Mouse (Mus musculus): ENCODE measurements at regions not wholly inside any gene's neighbourhood (a gene's known extent, or its start where the extent isn't known, plus 50 kb on each side); places are given as distances from the start of the nearest gene placed in this dataset.

DNA sequence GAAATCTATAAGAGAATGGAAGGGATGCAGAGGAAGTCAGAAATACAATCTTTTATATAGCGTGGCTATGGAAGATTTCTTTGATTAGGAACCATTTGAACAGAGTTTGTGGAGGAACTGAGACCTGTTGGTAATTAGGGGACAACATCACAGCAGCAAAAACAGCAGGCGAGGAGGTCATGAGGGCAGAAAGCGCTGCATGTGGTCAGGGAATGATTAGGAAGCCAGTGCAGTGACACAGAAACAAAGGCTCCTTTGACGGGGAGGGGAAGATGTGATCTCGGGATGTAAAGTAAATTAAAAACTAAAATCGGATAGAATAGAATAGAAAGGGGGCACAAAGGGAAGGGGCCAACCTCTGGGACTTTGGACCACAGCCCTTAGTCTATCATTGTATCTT lies 199.6 kb upstream of the Noct start:
- Histone ChIP-seq H3K27ac (replicated peaks; ENCODE audit: low read depth, low read length) (no peak overlapping the region), H3K4me3 (ENCODE audit: low read depth, low read length) (no peak overlapping the region), H3K9ac (ENCODE audit: low read depth, low read length) (no peak overlapping the region), H3K27me3 (replicated peaks; ENCODE audit: control insufficient read depth, insufficient read depth, low read length) (no peaks in the 10 kb centered on the region), H3K9me3 (ENCODE audit: control insufficient read depth, low read length) (no peaks in the 10 kb centered on the region), H3K36me3 (ENCODE audit: control insufficient read depth, insufficient read depth, low read length) (no peaks in the 10 kb centered on the region), H3K4me2 (ENCODE audit: low read depth, low read length) (no peak overlapping the region), H3K4me1 (ENCODE audit: control insufficient read depth, insufficient read depth, low read length) (no peaks in the 10 kb centered on the region)
- ATAC-seq (ENCODE audit: low read depth) (no peak), DNase-seq (ENCODE audit: low spot score) (no peak)
- 27% methylated on average over 6 of the region's 6 CpGs for WGBS

DNA sequence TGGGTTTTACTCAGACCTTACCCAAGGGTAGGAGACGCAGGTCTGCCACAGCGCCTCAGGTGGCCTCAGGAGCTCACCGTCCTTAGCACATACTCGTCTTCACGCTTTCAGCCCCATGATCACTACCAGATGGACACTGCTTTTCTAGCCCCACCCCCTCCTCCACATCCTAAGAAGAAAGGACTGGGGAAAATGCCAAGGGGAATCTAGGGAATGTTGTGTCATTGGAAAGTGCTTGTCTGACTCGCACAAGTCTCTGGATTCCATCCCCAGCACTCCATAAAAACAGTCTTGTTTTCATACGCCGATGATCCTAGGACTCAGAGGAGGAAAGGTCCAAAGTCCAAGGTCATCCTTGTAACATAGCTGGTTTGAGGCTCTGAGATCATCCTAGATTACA lies 192.4 kb upstream of the Noct start:
- no peaks in the 10 kb centered on the region for H3K27me3 ChIP-seq (replicated peaks; ENCODE audit: control insufficient read depth, insufficient read depth, low read length)

DNA sequence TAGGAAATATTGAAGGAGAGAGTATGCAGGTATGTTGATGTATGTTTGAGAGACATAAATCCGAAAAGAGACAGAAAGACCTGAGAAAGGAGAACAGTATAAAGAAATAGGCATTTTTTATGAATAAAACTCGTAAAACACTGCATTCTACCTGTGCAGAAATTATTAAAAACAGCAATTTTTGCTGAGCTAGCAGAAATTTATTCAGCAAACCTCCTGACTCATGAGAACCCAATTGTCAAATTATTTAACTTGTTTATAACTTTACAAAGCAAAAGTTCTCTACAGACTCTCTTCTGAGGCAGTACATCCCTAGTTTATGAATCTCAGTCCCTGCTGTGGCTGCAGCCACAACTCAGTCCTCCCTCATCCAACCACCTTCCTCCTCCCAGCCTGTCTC lies 191.0 kb upstream of the Noct start:
- ATAC-seq (ENCODE audit: low read depth) (no peak), DNase-seq (ENCODE audit: low spot score) (no peak)
- WGBS, result 82% methylated on average over 2 of the region's 2 CpGs

More for the DNA sequence above, 192.4 kb upstream of the Noct start:
- Histone ChIP-seq H3K36me3 (ENCODE audit: control insufficient read depth, insufficient read depth, low read length) (no peaks in the 10 kb centered on the region), H3K9ac (ENCODE audit: low read depth, low read length) (no peak overlapping the region), H3K4me2 (ENCODE audit: low read depth, low read length) (no peak overlapping the region), H3K9me3 (ENCODE audit: control insufficient read depth, low read length) (no peaks in the 10 kb centered on the region), H3K4me1 (ENCODE audit: control insufficient read depth, insufficient read depth, low read length) (no peaks in the 10 kb centered on the region), H3K4me3 (ENCODE audit: low read depth, low read length) (no peak overlapping the region), H3K27ac (replicated peaks; ENCODE audit: low read depth, low read length) (no peak overlapping the region)
- DNase-seq (ENCODE audit: low spot score) (peak; percentile 80), ATAC-seq (ENCODE audit: low read depth) (peak; percentile 41; the same call in 1 of the 2 replicates)
- 38% methylated on average over 8 of the region's 8 CpGs for WGBS

DNA sequence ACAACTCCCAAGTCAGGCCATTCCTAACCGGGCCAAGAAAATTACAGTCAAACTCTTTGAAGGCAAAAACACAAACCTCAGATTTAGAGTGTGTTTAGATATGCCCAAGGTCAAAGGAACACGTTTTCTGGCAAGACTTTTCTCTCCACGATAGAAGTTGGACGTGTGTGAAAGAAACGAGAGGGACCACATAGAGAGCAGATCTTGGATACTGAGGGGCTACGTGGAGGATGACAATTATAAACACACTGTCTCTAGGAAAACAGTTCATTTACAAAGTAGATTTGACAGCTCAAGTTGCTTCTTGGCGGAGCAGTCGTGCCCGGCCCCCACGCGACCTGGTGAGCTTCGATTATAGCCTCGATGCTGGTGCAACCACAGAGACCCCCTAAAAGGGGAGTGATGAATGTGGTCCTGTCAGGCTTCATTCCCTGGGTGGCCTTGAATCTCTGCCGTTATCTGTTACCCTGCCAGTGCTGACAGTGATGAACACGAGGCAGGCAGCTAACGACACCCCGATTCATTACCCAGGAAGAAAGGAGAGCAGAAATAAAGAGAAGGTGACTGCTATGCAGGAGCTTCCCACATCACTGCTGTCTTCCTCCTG lies 187.4 kb upstream of the Noct start:
- Histone ChIP-seq H3K4me2 (ENCODE audit: low read depth, low read length) (no peak overlapping the region), H3K9ac (ENCODE audit: low read depth, low read length) (no peak overlapping the region), H3K9me3 (ENCODE audit: control insufficient read depth, low read length) (no peaks in the 10 kb centered on the region), H3K27ac (replicated peaks; ENCODE audit: low read depth, low read length) (no peak overlapping the region), H3K36me3 (ENCODE audit: control insufficient read depth, insufficient read depth, low read length) (no peaks in the 10 kb centered on the region), H3K27me3 (replicated peaks; ENCODE audit: control insufficient read depth, insufficient read depth, low read length) (no peaks in the 10 kb centered on the region), H3K4me3 (ENCODE audit: low read depth, low read length) (no peak overlapping the region), H3K4me1 (ENCODE audit: control insufficient read depth, insufficient read depth, low read length) (no peaks in the 10 kb centered on the region)
- ATAC-seq (ENCODE audit: low read depth) (no peak), DNase-seq (ENCODE audit: low spot score) (no peak)
- 63% methylated on average over 17 of the region's 17 CpGs for WGBS

More for the DNA sequence above, 191.0 kb upstream of the Noct start:
- no peak overlapping the region for H3K4me2 ChIP-seq (ENCODE audit: low read depth, low read length)
- no peaks in the 10 kb centered on the region for H3K27me3 ChIP-seq (replicated peaks; ENCODE audit: control insufficient read depth, insufficient read depth, low read length)
- no peak overlapping the region for H3K4me3 ChIP-seq (ENCODE audit: low read depth, low read length)
- H3K27ac ChIP-seq (replicated peaks; ENCODE audit: low read depth, low read length), result no peak overlapping the region
- no peaks in the 10 kb centered on the region for H3K36me3 ChIP-seq (ENCODE audit: control insufficient read depth, insufficient read depth, low read length)
- H3K9ac ChIP-seq (ENCODE audit: low read depth, low read length), result no peak overlapping the region
- no peaks in the 10 kb centered on the region for H3K9me3 ChIP-seq (ENCODE audit: control insufficient read depth, low read length)
- no peaks in the 10 kb centered on the region for H3K4me1 ChIP-seq (ENCODE audit: control insufficient read depth, insufficient read depth, low read length)

DNA sequence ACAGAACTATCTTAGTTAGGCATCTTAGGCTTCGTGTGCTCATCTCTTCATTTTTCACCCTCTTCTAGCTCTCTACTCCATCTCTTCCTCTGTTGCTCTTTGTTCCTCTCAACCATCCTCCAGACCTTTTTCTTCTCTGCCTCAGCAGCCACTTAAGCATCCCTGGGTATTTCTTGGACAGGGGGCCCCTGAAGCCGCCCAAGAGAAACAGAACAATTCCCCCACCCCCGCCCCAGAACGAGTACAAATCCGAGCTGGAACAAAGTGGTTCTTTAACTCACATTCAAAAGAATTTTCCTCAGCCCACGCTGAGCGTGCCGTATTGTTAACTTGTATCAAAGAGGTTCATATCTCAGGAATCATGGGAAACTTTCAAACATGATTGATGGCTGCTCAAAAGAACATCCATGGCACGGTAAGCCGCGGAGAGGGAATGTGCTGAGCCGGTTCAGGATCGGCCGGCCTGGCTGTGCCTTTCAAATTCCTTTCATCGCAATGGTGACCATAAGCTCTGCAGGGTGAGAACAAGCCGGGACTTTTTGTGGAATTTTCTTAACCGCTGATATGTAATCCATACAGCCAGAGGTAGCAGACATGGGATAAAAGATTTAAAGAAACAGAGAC lies 181.9 kb upstream of the Noct start:
- no peaks in the 10 kb centered on the region for H3K27me3 ChIP-seq (replicated peaks; ENCODE audit: control insufficient read depth, insufficient read depth, low read length)
- peak overlapping the region; percentile 46; the same call in 1 of the 2 replicates for H3K27ac ChIP-seq (replicated peaks; ENCODE audit: low read depth, low read length)
- 43% methylated on average over 17 of the region's 17 CpGs for WGBS
- H3K4me1 ChIP-seq (ENCODE audit: control insufficient read depth, insufficient read depth, low read length), result 0 out of 2 replicates have a peak, but pooled peaks cover 4% of the 10 kb centered on the region
- ATAC-seq (ENCODE audit: low read depth) (0 out of 2 replicates have a peak, but pooled peaks have one; percentile 47), DNase-seq (ENCODE audit: low spot score) (peak; percentile 55)
- H3K36me3 ChIP-seq (ENCODE audit: control insufficient read depth, insufficient read depth, low read length), result no peaks in the 10 kb centered on the region
- no peaks in the 10 kb centered on the region for H3K9me3 ChIP-seq (ENCODE audit: control insufficient read depth, low read length)
- peak overlapping the region; percentile 27 for H3K4me2 ChIP-seq (ENCODE audit: low read depth, low read length)
- H3K9ac ChIP-seq (ENCODE audit: low read depth, low read length), result no peak overlapping the region
- no peak overlapping the region for H3K4me3 ChIP-seq (ENCODE audit: low read depth, low read length)

DNA sequence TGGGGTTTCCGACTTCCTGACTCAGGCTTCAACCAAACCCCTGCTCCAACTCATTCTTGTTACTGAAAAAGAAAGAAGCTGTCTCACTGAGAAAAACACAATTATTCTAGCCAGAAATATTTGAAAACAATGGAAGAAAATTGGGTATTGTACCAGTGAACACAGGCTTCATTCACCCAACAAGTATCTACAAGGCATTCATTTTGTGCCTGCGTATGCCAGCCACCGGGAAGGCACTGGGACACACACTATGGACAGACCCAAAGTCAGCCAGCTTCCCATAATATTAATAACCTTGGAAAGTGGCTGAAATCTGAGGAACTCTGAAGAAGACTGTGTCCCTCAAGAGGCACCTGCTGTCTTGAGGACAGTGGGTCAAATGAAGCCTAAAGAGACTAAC lies 175.5 kb upstream of the Noct start:
- no peak overlapping the region for H3K4me3 ChIP-seq (ENCODE audit: low read depth, low read length)
- DNase-seq (ENCODE audit: low spot score) (no peak), ATAC-seq (ENCODE audit: low read depth) (no peak)
- no peaks in the 10 kb centered on the region for H3K4me1 ChIP-seq (ENCODE audit: control insufficient read depth, insufficient read depth, low read length)
- peaks cover 9% of the 10 kb centered on the region for H3K9me3 ChIP-seq (ENCODE audit: control insufficient read depth, low read length)
- no peak overlapping the region for H3K9ac ChIP-seq (ENCODE audit: low read depth, low read length)
- no peak overlapping the region for H3K27ac ChIP-seq (replicated peaks; ENCODE audit: low read depth, low read length)
- no peaks in the 10 kb centered on the region for H3K27me3 ChIP-seq (replicated peaks; ENCODE audit: control insufficient read depth, insufficient read depth, low read length)
- no peak overlapping the region for H3K4me2 ChIP-seq (ENCODE audit: low read depth, low read length)
- 95% methylated on average over 3 of the region's 3 CpGs for WGBS
- H3K36me3 ChIP-seq (ENCODE audit: control insufficient read depth, insufficient read depth, low read length), result no peaks in the 10 kb centered on the region

DNA sequence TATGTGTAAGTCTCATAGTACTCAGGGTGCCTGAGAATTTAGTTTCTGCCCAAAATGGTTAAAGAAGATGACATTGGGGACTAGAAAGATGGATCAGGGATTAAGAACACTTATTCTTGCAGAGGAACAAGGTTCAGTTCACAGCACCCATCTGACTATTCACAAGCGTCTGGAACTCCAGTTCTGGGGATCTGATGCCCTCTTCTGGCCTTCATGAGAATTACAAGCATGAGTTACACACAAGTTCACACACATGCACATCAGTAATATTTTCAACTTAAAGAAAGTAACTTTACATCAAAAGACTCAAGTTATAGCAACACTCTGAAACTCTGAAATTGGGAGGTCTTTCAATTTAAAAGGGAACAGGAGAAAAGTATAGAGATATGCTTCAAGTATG lies 174.1 kb upstream of the Noct start:
- Histone ChIP-seq H3K9ac (ENCODE audit: low read depth, low read length) (no peak overlapping the region), H3K9me3 (ENCODE audit: control insufficient read depth, low read length) (peaks cover 9% of the 10 kb centered on the region), H3K4me3 (ENCODE audit: low read depth, low read length) (no peak overlapping the region), H3K4me2 (ENCODE audit: low read depth, low read length) (no peak overlapping the region), H3K4me1 (ENCODE audit: control insufficient read depth, insufficient read depth, low read length) (no peaks in the 10 kb centered on the region), H3K27ac (replicated peaks; ENCODE audit: low read depth, low read length) (no peak overlapping the region), H3K27me3 (replicated peaks; ENCODE audit: control insufficient read depth, insufficient read depth, low read length) (no peaks in the 10 kb centered on the region), H3K36me3 (ENCODE audit: control insufficient read depth, insufficient read depth, low read length) (no peaks in the 10 kb centered on the region)
- 79% methylated on average over 1 of the region's 1 CpGs for WGBS
- DNase-seq (ENCODE audit: low spot score) (no peak), ATAC-seq (ENCODE audit: low read depth) (no peak)

DNA sequence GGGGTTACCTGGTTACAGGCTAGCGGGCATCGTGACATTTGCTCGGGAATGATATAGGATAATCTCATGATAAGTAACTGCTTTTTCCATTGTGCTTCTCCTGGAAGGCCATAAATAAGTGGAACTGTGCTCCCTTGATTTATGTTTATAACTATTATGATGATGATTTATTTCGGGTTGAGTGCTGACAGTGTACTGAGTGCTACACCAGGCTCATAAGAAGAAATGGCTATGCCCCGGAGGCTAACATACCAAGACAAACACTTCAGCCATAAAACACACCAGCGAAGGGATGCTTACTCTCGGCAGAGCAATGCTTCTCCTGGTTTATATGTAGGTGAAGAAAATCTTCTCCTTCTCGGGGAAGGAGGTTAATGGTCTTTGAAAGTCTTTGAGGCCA lies 169.2 kb upstream of the Noct start:
- Histone ChIP-seq H3K36me3 (ENCODE audit: control insufficient read depth, insufficient read depth, low read length) (no peaks in the 10 kb centered on the region), H3K4me2 (ENCODE audit: low read depth, low read length) (no peak overlapping the region), H3K9ac (ENCODE audit: low read depth, low read length) (no peak overlapping the region), H3K4me1 (ENCODE audit: control insufficient read depth, insufficient read depth, low read length) (no peaks in the 10 kb centered on the region), H3K27ac (replicated peaks; ENCODE audit: low read depth, low read length) (no peak overlapping the region), H3K9me3 (ENCODE audit: control insufficient read depth, low read length) (peaks cover 14% of the 10 kb centered on the region), H3K4me3 (ENCODE audit: low read depth, low read length) (no peak overlapping the region), H3K27me3 (replicated peaks; ENCODE audit: control insufficient read depth, insufficient read depth, low read length) (no peaks in the 10 kb centered on the region)
- ATAC-seq (ENCODE audit: low read depth) (no peak), DNase-seq (ENCODE audit: low spot score) (no peak)
- 84% methylated on average over 8 of the region's 8 CpGs for WGBS

DNA sequence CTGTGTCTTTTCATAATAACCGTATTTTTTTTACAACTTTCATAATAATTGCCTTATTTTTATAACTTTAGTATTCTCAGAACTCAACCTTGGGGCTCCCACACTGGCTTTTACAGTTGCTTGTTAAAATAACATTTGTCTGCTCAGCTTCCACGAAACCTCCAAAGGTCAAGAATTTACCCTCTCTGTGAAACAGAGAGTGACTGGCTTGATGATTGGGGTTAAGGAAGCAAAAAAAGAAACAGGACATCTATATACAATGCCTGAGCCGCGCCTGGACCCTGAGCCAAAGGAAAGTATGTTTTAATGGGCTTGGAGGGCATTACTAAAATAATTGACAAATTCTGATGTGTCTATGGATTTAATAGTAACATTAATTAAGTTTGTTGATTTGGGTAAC lies 160.0 kb upstream of the Noct start:
- DNase-seq (ENCODE audit: low spot score) (no peak), ATAC-seq (ENCODE audit: low read depth) (no peak)
- Histone ChIP-seq H3K27me3 (replicated peaks; ENCODE audit: control insufficient read depth, insufficient read depth, low read length) (no peaks in the 10 kb centered on the region), H3K27ac (replicated peaks; ENCODE audit: low read depth, low read length) (no peak overlapping the region), H3K36me3 (ENCODE audit: control insufficient read depth, insufficient read depth, low read length) (no peaks in the 10 kb centered on the region), H3K4me1 (ENCODE audit: control insufficient read depth, insufficient read depth, low read length) (peaks cover 11% of the 10 kb centered on the region), H3K9me3 (ENCODE audit: control insufficient read depth, low read length) (no peaks in the 10 kb centered on the region), H3K4me2 (ENCODE audit: low read depth, low read length) (no peak overlapping the region), H3K4me3 (ENCODE audit: low read depth, low read length) (no peak overlapping the region), H3K9ac (ENCODE audit: low read depth, low read length) (no peak overlapping the region)
- 38% methylated on average over 4 of the region's 4 CpGs for WGBS

All from embryonic facial prominence, embryonic 14.5 days (tissue).